Mouse (Mus musculus): ENCODE results near the gene Gm2956. TPM values are rescaled to one million over a fixed set of nuclear protein-coding genes. Genes with fewer than 3 reads are reported as not detected.
"Not testable (repeated sequence)": the region's sequence is repeated elsewhere in the genome, so short reads cannot be mapped to it uniquely, and the experiment has no call there.

The Gm2956 gene
- polyA plus RNA-seq (2012; rRNA removed), result 0.13 TPM in 1 of 2 replicates, not detected in the other

DNA sequence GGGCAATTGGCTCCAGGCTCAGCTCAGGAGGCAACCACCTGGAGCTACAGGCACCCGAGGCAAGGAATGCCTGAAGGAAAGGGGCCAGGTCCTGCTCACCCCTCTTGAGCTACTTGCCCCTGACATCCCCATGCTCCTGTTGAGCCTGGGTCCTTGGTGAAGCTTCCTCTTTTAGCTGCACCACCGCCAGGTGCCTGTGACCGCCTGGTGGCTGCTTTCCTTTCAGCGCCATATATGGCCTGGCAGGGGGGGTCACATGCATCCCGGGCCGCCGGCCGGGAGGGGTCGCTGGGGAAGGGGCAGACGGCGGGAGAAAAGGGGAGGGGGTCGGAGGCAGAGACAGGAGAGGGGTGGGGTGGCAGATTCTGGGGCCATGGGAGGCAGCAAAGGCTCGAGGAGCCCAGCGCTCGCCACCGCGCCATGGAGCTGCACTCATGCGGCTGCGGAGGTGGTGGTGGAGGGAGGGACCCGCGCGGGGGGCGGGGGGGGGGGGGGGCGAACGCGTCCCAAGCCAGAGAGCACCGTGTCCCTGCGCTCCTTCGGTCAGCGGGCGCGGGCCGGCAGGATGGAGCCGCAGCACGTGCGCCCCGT lies at the start of gene Gm2956:
Gene Gm2956, plus strand, starts transcription at position 541 of the 591 bp plus-strand sequence.
- not testable (repeated sequence) for H3K4me1 ChIP-seq (ENCODE audit: control insufficient read depth, insufficient read depth, low read length); H3K27me3 ChIP-seq (ENCODE audit: control insufficient read depth, insufficient read depth, low read length); H3K36me3 ChIP-seq (ENCODE audit: control insufficient read depth, insufficient read depth, low read length); H3K4me3 ChIP-seq (ENCODE audit: control insufficient read depth, low read depth, low read length); H3K27ac ChIP-seq (ENCODE audit: control insufficient read depth, insufficient read depth, low read depth, low read length)

DNA sequence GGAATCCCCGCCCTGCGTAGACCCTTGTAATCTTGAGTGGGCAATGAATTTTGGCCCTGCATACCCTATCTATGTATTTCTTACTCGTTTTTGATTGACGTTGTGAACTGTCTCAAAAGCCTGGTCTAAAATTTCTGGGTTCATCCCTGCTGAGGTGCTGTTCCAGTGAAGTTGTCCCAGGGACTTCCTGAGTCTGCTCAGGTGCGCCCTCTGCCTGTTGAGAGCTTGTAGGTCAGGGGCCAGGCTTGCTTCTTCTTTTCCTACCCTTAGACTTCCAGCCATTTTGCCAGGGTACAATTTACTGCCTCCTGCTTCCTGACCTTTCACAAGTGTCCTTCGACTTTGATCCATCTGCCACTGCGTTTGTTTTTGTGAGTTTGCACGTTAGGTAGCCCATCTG lies 979 bp downstream of the Gm2956 start:
- not testable (repeated sequence) for H3K4me1 ChIP-seq (ENCODE audit: control insufficient read depth, insufficient read depth, low read length); H3K36me3 ChIP-seq (ENCODE audit: control insufficient read depth, insufficient read depth, low read length); H3K27me3 ChIP-seq (ENCODE audit: control insufficient read depth, insufficient read depth, low read length); H3K4me3 ChIP-seq (ENCODE audit: control insufficient read depth, low read depth, low read length); H3K27ac ChIP-seq (ENCODE audit: control insufficient read depth, insufficient read depth, low read depth, low read length)
- peak; percentile 24; the same call in 1 of the 2 replicates for TF ChIP-seq CTCF (IDR thresholded peaks at IDR 0.05; ENCODE audit: control insufficient read depth, insufficient read depth, insufficient replicate concordance, low read depth, low read length)

DNA sequence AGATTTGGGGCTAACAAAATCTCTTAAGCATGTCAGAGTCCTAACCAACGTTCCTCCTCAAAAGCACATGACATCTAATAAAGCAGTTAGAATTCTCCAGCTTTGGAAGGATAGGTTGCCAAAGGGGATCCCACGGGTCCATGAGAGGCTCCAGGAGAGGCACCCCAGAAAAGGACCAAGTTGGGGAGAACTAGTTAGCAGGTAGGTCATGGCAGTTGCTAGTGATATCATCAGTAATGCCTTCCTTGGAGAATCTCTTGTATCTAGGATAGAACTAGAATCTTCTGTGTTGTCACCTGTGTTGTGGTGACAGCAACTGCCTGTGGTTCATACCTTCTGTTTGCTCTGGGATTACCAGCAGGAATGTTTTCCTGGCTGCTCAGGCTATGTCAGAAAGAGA lies 62.4 kb downstream of the Gm2956 start, which contains the start of gene Gm10413:
Gene Gm10413, plus strand, starts transcription at position 301 of the 400 bp plus-strand sequence.
- not testable (repeated sequence) for H3K4me3 ChIP-seq (ENCODE audit: control insufficient read depth, low read depth, low read length); H3K4me1 ChIP-seq (ENCODE audit: control insufficient read depth, insufficient read depth, low read length); H3K27ac ChIP-seq (ENCODE audit: control insufficient read depth, insufficient read depth, low read depth, low read length); H3K27me3 ChIP-seq (ENCODE audit: control insufficient read depth, insufficient read depth, low read length); H3K36me3 ChIP-seq (ENCODE audit: control insufficient read depth, insufficient read depth, low read length)

Other genes starting within 250 kb of the Gm2956 start
- 1.4 and 3.8 TPM in 2 replicates for gene Gm10340, start 198.6 kb upstream of the Gm2956 start, polyA plus RNA-seq (2012; rRNA removed)
- gene Gm5795, start 144.4 kb upstream of the Gm2956 start, polyA plus RNA-seq (2012; rRNA removed), result 38.2 and 40.7 TPM in 2 replicates
- 0.41 and 0.78 TPM in 2 replicates for gene D830030K20Rik, start 124.1 kb upstream of the Gm2956 start, polyA plus RNA-seq (2012; rRNA removed)
- gene Gm10413, start 62.5 kb downstream of the Gm2956 start, polyA plus RNA-seq (2012; rRNA removed), result 6.7 and 7.3 TPM in 2 replicates
- gene Gm10409, start 80.0 kb downstream of the Gm2956 start, polyA plus RNA-seq (2012; rRNA removed), result 0.57 and 0.65 TPM in 2 replicates
- 1.5 and 1.7 TPM in 2 replicates for gene Gm3005, start 95.5 kb downstream of the Gm2956 start, polyA plus RNA-seq (2012; rRNA removed)
- gene Gm10408, start 116.8 kb downstream of the Gm2956 start, polyA plus RNA-seq (2012; rRNA removed), result 0.08 and 0.26 TPM in 2 replicates

All from testis, adult 2 months (tissue).